Mouse (Mus musculus) gastrocnemius, adult 18-20 months (tissue): ENCODE data around the gene Shpk. TPM values are rescaled to one million over a fixed set of nuclear protein-coding genes. Genes with fewer than 3 reads are reported as not detected.

Source experiments
- DNase-seq: peaks from one replicate; pipeline ENCODE4 v3.0.0; 2021; ENCODE audit warnings: low spot score
- total RNA-seq, 2 experiments: library from RNA; stranded (reverse); gene quantifications; 2 replicates each; pipeline ENCODE4 v1.2.3; 2021

Shpk gene
- total RNA-seq, 2 experiments from 2014 or later, result 0.39 to 0.40 TPM

DNA sequence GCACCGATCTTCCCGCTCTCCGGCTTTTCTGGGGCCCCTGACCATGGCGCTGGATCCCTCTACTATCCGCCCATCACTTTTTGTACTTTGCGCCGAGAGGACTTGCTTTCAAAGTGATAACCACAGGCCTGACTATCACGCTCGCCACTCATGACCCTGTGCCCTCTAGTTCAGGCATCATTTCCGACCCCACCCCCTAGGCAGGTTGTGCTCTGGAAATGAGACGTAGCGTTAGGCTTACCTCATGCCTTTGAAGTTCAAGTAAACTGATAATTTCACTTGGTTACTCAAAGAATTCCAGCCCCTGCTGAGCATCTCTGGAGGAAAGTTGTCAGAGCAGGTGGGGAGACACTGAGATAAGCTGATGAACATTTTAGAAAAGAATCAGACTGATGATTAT, 619 bp downstream of the Shpk start:
- no peak for DNase-seq

DNA sequence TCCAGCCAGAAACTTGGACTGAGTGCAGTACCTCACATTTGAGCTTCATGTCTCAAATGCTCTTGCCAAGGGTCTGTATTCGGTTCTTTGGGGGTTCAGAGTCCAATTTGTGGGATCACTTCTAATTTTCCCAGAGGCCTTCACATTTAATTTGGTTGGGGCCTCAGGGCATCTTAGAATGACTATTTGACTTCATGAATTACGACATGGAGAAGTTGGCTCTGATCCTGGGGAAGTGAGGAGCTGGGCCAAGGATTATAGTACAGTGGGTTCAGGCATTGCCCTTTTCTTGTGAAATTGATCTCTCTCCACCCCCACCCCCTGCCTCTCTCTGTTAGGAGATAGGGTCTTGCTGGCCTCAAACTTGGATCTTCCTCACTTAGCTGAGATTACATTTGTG, 1.8 kb downstream of the Shpk start:
- DNase-seq, result peak; percentile 21

DNA sequence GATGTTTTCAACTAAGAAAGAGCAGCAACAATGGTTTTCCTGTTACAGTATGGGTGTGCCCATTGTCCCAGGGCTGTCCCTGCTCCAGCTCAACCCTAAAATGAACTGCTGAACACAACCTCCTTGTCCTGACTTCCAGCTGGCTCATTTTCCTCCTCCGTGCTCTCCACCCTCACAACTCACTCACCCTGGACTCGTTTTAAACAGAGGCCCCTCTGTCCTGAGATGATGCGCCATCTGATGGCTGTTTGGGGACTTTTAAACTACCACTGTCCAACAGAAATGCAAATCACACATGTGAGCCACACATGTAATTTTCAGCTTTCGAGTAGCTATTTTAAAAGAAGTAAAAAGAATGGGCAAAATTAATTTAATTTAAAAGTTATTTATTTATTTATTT, 2.3 kb downstream of the Shpk start:
- DNase-seq, result peak; percentile 37

DNA sequence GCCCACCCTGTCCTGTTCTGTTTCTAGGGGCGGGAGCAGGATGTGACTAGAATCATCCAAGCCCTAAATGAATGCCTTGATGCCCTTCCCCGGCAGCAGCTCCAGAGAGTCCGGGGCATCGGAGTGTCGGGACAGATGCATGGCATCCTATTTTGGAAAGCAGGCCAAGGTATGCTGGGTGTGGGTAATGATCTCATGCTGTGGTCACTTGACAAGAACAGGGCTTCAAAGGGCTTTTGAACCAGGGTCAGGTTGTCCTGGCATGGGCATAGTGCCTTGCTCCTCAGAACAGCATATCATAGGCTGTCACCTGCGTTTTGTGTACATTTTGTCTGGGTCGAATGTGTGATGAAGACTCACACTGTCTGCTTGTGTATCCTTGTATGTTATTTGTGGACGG, 4.6 kb downstream of the Shpk start:
- peak; percentile 7 for DNase-seq

DNA sequence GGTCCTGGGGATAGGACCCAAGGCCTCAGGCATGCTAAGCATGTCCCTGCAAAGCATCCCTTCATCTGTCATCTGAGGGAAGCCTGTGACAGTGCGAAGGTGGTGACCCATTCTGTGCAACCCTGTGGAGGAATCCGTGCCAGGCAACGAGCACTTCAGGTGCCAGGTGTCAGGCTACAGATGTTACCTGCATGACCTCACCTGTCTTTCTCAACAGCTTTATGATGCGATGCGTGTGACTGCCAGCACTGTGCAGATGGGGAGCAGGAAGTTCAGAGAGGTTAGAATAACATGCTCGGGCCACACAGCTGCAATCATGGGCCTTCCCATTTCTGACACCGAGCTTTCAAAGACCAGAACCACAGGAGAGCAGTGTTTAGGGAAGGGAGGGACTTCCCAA, 5.9 kb downstream of the Shpk start:
- DNase-seq, result no peak

DNA sequence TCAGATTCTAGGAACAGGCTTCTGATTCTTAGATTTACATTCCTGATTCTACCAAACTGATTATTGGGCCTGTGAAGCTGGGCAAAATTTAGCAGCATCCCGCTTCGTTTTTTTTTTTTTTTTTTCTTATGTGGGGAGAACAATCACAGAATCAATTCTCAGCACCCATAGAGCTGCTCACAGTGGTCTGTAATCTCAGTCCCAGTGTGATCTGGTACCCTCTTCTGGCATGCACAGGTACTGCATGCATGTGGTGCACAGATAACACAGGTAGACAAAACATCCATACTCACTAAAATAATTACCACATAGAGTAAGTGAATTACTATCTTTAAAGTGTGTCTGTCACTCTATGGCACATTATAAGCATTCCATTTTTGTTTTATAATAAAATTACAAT, 8.4 kb downstream of the Shpk start:
- no peak for DNase-seq

DNA sequence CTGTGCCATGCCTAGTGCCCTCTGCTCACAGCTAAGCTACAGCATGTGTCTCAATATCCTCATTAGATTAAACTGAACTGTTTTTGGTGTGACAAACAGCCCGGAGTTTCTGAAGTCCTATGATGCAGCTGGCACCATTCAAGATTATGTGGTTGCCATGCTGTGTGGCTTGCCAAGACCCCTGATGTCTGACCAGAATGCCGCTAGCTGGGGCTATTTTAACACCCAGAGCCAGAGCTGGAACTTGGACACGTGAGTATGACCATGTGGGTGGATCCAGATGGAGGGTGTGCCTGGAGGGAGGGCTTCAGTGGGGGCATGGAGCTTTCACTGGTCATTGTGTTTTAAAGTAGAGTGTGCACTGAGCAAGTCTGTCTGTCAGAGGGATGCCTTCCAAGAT, 14.7 kb downstream of the Shpk start:
- DNase-seq, result no peak

DNA sequence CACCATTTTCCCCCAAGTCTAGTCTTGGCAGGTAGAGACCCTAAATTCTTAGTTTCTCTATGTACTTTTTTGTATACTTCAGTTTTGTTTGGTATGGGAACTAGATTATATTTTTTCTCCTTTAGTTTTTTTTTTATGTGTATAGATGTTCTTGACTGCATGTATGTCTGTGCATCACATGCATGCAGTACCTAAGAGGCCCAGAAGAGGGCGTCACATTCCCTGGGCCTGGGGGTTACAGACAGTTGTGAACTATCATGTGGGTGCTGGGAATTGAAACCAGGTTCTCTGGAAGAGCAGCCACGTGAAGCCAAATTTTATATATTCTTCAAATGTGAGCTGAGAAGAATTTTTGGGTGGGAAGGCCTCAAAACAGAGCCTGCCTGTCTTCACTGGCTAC, 20.4 kb downstream of the Shpk start:
- DNase-seq, result no peak

DNA sequence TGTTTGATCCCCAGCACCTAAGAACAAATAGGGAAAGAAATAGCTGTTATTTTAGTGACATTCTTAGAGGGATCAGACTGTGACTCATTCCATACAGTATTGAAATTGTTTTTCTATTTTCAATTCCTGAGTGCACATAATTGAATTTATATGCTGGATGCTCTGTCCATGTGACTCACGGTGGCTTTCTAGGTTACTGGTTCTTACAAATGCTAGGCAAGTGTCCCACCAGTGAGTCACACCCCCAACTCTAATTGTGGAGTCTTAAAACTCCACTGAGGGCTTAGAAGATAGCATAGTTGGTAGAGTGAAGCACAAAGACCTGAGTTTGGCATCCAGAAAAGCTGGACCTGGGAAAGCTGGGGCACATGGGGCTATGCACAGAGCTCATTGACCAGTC, 21.4 kb downstream of the Shpk start:
- no peak for DNase-seq

DNA sequence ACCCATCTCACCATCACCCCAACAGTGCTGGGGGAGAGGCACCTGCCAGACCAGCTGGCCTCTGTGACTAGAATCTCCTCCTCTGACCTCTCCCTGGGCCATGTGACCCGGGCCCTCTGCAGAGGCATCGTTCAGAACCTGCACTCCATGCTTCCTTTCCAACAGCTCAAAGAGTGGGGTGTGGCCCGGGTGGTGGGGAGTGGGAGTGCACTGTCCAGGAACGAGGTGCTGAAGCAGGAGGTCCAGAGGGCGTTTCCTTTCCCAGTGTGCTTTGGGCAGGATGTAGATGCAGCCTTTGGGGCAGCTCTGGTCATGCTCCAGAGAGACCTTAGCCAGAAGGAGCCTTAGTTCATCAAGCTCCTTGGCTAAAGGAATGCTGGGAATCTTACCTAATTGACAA, 23.6 kb downstream of the Shpk start:
- no peak for DNase-seq

DNA sequence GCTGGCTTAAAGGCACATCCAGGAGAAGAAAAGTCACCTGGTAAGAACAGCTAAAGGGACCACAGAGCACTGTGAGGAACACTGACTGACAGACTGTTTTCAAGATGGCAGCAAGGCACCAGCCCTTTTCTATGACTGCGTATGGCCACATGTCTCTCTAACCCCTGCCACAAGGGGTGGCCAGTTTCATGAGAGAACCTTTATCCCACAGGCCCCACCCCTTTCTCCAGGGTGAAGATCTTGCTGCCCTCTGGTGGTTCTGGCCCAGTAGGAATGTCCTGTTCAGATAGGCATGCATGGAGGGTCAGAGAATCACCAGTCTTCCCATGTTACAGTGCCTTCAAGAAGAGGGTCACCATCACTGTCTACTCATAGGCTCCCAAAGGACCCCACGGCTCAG, 24.7 kb downstream of the Shpk start:
- peak; percentile 36 for DNase-seq

DNA sequence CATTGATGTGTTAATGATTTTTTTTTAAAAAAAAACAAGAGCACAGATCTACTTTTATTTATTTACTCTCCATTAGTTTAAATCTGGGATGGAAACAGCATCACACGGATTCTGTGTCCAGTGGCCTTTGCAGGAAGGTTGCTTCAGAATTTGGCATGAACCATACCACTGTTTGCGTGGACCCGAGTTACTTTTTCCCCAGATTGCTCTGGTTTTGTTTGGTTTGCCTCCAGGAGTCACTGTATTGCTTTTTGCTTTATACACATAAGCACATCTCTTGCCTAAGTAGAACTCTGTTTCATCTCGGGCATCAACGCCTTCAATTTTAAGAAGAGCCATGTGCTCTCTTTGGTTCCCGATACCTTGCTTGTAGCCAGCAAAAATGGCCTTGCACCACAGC, 26.6 kb downstream of the Shpk start:
- no peak for DNase-seq

DNA sequence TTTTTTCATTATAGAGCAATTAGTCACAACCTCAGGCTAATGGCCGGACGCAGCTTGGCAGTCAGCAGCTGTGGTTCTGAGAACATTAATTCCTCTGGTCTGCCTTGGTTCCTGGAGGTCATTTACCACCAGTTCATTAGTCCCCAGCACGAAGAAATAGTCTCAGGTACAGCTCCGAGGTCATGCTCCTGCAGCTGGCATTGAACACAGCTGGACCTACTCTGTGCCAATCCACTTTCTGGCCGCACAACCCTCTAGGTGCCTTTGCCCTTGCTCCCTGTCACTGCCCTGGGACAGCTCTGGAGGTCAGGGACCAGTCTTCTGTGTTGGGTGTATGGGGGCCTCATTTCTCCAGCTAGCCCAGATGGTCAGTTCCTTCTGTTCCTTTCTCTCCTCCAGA, 29.6 kb downstream of the Shpk start:
- no peak for DNase-seq

DNA sequence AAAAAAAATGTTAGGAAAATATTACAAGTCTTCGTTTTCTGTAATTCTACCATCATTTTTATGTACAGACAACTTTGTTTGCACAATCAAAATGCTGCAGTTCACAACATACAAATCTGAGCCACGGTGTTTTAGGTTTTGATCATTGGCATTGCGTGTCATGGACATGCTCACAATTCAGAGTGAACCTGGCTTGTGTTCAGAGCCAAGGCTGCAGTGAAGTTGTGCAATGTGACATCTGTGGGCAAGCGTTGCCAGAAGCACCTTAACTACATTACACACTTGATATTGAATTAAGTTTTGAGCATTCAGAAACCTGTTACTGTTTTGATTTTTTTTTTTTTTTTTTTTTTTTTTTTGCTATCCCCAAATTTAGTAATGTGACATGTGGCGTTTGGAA, 30.8 kb downstream of the Shpk start:
- no peak for DNase-seq

DNA sequence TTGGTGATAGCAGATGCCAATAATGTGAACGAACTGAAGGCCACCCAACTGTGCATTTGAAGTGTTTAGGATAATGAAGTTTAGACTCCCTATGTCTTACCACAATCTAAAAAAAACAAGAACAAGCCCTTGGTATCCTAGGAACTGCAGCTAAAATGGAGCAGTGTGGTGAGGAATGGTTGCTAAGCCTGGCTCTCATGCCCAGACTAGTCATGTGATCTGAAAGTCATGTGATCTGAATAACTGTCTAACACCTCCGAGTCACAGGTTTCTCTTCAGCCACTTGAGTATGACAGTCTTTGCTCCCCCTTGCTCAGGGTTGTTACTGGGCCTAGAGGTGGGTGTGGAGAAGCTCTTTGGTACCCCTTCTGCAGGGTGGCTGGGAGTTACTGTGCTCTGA, 33.3 kb downstream of the Shpk start:
- DNase-seq, result no peak

DNA sequence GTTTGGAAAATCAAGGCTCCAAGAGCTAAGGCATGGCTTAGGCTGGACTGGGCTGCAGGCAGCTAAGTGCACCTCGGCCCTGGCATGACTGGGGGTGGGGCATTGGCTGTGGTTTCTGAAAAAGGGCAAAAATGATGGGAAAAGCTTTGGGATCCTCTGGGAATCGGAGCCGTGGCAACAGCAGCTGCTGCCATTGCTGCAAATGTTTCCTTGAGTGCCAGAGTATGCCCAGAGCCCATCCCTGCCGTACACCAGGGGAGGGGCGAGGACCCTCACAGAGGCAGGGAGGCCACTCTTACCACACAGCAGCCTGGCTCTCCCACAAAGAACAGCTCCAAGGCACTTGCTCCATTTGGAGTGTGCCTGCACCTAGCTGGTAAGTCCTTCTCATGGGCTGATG, 34.7 kb downstream of the Shpk start, which contains the start of gene Trpv1:
Gene Trpv1 (plus strand): TSS at position 301 of the 400 bp plus-strand sequence.
- DNase-seq, result no peak

DNA sequence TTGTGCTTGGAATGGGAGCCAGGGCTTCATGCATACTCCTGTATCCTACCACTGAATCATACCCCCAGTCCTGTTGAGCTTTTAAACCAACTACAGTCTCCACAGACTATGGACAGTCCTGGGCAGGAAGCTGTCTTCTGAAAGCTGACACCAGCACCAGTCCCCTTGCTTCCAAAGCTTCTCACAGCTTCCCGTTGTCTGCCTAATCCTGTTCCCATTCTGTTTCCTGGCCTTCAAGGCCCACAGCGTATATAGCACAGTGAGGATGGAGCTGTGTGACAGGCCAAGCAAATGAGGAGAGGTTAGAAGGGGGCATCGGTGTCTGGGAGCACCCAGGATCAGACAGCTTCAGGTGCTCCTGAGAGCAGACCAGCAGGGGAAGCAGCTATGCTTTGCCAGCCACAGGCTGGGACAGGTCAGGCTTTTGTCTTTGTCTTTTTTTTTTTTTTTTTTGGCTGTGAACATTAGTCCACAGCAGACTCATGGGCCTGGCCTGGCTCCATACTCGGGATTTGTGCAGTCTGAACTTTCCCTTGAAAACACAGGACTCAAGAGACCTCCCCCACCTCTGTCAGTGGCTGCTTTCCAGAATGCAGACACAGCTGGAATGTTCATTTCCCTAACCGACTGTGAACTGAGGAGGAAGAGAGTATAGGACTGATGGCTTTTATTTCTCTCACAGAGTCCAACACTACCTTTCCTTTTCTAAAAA, 36.9 kb downstream of the Shpk start:
- peak; percentile 78 for DNase-seq

DNA sequence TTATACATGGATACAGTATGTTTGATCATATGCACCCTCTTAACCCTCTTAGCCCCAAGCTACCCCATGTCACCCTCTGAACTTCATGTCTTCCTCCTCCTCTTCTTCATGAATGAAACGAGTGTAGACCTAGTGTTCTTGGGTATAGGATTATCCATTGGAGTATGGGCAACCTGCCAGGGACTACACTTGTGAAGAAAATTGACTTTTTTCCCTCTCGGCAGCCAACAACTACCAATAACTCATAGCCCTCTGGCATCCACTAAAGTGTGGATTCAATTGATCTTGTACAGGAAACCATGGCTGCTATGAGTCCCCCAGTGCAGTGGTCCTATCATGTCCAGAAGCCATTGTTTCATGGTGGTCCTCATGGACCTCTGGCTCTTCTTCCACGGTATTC, 37.5 kb downstream of the Shpk start:
- DNase-seq, result peak; percentile 13

DNA sequence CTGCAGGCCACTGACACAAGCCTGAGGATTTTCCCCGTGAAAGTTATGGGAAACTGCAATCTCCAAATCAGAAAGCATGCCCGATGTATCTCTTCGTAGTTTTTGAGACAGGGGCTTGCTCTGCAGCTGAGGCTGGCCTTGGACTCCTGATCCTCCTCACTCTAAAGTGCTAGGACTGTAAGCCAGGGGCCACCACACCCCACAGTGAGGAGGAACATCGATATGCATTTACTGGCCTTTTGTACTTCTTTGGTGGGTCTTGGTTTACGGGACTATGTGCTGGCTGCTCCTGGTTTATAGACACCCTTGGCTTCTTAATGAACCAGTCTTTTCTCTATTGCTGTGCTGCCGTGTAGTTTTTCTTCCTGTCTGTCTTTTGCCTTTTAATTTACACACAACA, 42.9 kb downstream of the Shpk start:
- no peak for DNase-seq

DNA sequence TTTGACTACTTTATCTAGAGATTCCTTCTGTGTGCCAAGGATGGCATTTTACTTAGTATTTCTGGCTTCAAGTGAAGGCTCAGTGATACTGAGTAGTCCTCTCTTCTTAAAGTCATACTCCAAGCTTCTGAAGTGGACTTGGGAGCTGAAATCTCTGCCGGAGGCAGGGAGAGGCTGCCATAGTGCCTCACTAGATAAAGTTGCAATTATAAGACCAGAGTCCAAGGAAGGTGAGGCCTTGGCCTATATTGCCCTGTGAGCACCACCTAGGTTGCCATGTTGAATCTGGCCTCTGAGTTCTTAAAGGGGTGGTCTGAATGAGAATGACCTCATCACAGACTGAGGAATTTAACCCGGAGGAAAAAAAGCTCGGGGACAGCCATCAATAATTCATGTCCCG, 43.5 kb downstream of the Shpk start:
- DNase-seq, result no peak

DNA sequence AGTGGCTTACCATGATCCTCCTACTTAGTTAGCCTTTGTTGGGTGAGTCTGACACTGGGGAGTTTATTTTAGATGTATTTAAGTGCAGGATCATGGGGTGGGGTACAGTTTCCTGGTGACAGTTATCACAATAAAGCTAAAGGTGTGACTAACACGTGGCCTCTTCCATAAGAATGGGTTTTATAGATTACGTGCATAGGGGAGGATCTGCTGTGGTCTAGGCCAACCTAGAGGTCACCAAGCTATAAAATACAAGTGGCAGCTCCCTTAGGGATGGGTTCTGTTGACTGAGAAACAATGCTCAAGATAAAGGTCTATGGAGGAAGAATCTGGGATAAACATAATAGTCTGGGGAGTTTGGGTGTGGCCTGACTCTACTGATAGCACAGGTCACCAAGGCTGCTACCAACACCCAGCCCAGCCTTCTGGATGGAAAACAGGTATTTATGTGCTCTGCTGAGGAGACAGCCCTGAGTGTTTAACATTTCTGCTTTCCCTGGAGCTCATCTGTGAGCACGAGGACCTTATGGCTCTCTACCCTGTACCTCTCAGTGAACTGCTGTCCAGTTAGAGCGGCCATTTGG, 58.2 kb downstream of the Shpk start:
- no peak for DNase-seq

DNA sequence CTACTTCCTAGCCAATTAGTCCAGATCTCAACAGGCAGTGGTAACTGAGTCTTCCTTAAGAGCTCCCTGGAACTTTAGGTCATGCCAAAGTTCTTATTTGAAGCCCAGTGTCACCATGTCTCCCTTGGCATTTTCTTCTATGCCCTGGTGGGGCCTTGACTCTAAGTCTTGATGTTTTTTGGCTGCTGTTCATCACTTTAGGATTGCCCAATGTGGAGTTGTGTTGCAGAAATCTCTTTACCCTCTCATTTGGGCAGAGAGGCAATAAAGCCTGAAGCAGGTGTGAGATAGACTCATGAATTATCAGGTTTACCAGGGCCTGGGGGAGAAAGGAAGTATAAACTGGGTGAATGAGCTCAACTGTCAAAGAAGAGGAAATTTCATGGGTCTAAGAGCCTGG, 59.4 kb downstream of the Shpk start:
- DNase-seq, result no peak

DNA sequence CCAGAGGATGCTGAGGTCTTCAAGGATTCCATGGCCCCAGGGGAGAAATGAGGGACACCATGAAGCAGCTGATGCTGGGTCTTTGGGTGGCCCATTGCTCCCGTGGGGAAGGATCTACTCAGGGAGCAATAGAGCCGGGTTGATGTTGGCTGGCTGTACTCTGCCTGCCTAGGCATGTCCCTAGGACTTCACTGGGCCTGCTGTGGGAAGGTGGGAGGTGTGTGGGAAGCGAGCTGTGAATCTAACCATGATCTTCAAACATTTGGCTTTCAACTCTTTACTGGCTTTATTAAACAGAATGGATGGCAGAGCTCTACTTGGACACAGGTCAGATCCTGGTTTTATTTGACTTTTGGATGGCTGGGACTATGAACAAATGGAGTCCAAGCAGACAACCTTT, 61.2 kb downstream of the Shpk start:
- DNase-seq, result no peak

DNA sequence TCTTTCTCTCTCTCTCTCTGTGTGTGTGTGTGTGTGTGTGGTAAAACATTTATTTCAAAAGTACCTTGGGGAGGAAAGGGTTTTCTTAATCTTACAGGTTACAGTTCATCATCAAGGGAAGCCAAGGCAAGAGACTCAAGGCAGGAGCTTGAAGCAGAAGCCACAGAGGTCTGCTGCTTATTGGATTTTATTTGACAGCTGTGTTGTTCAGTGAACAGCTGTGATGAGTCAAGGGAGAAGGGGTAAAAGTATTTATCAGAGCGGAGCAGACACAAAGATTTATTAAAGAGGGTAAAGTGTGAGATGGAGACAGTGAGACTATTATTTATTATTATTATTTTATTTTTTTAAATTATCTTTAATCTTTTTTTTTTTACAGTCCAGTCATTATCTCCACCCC, 62.1 kb downstream of the Shpk start:
- DNase-seq, result no peak
